Mouse (Mus musculus): ENCODE results near the gene Katna1. TPM values are rescaled to one million over a fixed set of nuclear protein-coding genes. Genes with fewer than 3 reads are reported as not detected.

Gene Katna1
- 10 to 100 TPM; 16.8 to 18.5 TPM for total RNA-seq (2021)
- long read RNA-seq, experiment 1, transcript Katna1-201 (11 exons, 1,774 nt) = major isoform, 6 of 12 reads
- long read RNA-seq, experiment 1, partial matches to known transcripts = 1 of 12 reads
- long read RNA-seq, experiment 1, other reads (novel, unspliced or antisense) = 5 of 12 reads
- long read RNA-seq, experiment 2, partial matches to known transcripts = 3 of 11 reads
- long read RNA-seq, experiment 2, other reads (novel, unspliced or antisense) = 5 of 11 reads

GRCm38 (mm10) chr10:7725751-7726500, at the start of gene Katna1:
TSS of gene Katna1 (plus strand) at chr10:7726000.
- intact Hi-C loops (cut with DNase I) = no loop called here
- Histone ChIP-seq H3K27ac (peak within 1 kb of the TSS; percentile 37; the same call in 1 of the 2 replicates), H3K4me3 (peak within 1 kb of the TSS; percentile 86)
- TF ChIP-seq CTCF (IDR thresholded peaks at IDR 0.05) = no peak
- DNase-seq (ENCODE audit: extremely low spot score in 1 of 2, low spot score in 2 of 2) = peak; percentile 90 to 91

- intact Hi-C loops (cut with DNase I) = loop anchor here (1.0 kb wide), 1 partner anchor 18 kb away; no protein-coding TSS in a partner anchor
- TF ChIP-seq CTCF (IDR thresholded peaks at IDR 0.05) = no peak
- H3K4me3 ChIP-seq = peak within 1 kb of the TSS; percentile 93
- H3K27ac ChIP-seq = peak within 1 kb of the TSS; percentile 98
- peak; percentile 88 to 92 for DNase-seq (ENCODE audit: extremely low spot score in 1 of 2, low spot score in 2 of 2)
These were observed 45.0 kb upstream of the Katna1 start, which contains the start of the genes Pcmt1 and Lats1 for GRCm38 (mm10) chr10:7680731-7681301. TSS of gene Pcmt1 (minus strand) at chr10:7681136. TSS of gene Lats1 (plus strand) at chr10:7681214.

GRCm38 (mm10) chr10:7681343-7682025, 44.3 kb upstream of the Katna1 start:
- H3K27ac ChIP-seq = peak overlapping the region; percentile 98
- intact Hi-C loops (cut with DNase I) = loop anchor here (1.0 kb wide), 1 partner anchor 18 kb away; no protein-coding TSS in a partner anchor
- peak; percentile 49 to 61 for DNase-seq (ENCODE audit: extremely low spot score in 1 of 2, low spot score in 2 of 2)
- peak; percentile 36 for TF ChIP-seq CTCF (IDR thresholded peaks at IDR 0.05)
- H3K4me3 ChIP-seq = peak overlapping the region; percentile 93

GRCm38 (mm10) chr10:7682249-7682648, 43.6 kb upstream of the Katna1 start:
- peak overlapping the region; percentile 93 for H3K4me3 ChIP-seq
- no peak overlapping the region; the same call in 1 of the 2 replicates for H3K27ac ChIP-seq
- no peak for TF ChIP-seq CTCF (IDR thresholded peaks at IDR 0.05)
- DNase-seq (ENCODE audit: extremely low spot score in 1 of 2, low spot score in 2 of 2) = no peak
- intact Hi-C loops (cut with DNase I) = no loop called here

- intact Hi-C loops (cut with DNase I) = no loop called here
- Histone ChIP-seq H3K27ac (no peak overlapping the region), H3K4me3 (no peak overlapping the region)
- no peak for DNase-seq (ENCODE audit: extremely low spot score in 1 of 2, low spot score in 2 of 2)
- no peak for TF ChIP-seq CTCF (IDR thresholded peaks at IDR 0.05)
These were observed 38.9 kb upstream of the Katna1 start for GRCm38 (mm10) chr10:7686902-7687301.

GRCm38 (mm10) chr10:7695286-7695685, 30.5 kb upstream of the Katna1 start:
- TF ChIP-seq CTCF (IDR thresholded peaks at IDR 0.05) = no peak; the same call in none of the 2 replicates
- H3K4me3 ChIP-seq = no peak overlapping the region
- no peak overlapping the region for H3K27ac ChIP-seq
- no peak for DNase-seq (ENCODE audit: extremely low spot score in 1 of 2, low spot score in 2 of 2)
- intact Hi-C loops (cut with DNase I) = no loop called here

GRCm38 (mm10) chr10:7700120-7700519, 25.7 kb upstream of the Katna1 start:
- Histone ChIP-seq H3K4me3 (no peak overlapping the region), H3K27ac (no peak overlapping the region)
- TF ChIP-seq CTCF (IDR thresholded peaks at IDR 0.05) = no peak
- no peak for DNase-seq (ENCODE audit: extremely low spot score in 1 of 2, low spot score in 2 of 2)
- intact Hi-C loops (cut with DNase I) = no loop called here

GRCm38 (mm10) chr10:7702586-7702985, 23.2 kb upstream of the Katna1 start:
- no peak overlapping the region for H3K27ac ChIP-seq
- TF ChIP-seq CTCF (IDR thresholded peaks at IDR 0.05) = no peak
- intact Hi-C loops (cut with DNase I) = no loop called here
- no peak for DNase-seq (ENCODE audit: extremely low spot score in 1 of 2, low spot score in 2 of 2)
- no peak overlapping the region for H3K4me3 ChIP-seq

- TF ChIP-seq CTCF (IDR thresholded peaks at IDR 0.05) = no peak
- DNase-seq (ENCODE audit: extremely low spot score in 1 of 2, low spot score in 2 of 2) = no peak
These were observed 15.7 kb upstream of the Katna1 start for GRCm38 (mm10) chr10:7710121-7710520.

GRCm38 (mm10) chr10:7712506-7712905, 13.3 kb upstream of the Katna1 start:
- intact Hi-C loops (cut with DNase I) = loop anchor here (5.0 kb wide), 1 partner anchor 55 kb away; no protein-coding TSS in a partner anchor
- no peak for TF ChIP-seq CTCF (IDR thresholded peaks at IDR 0.05)
- DNase-seq (ENCODE audit: extremely low spot score in 1 of 2, low spot score in 2 of 2) = no peak
- Histone ChIP-seq H3K27ac (no peak overlapping the region), H3K4me3 (no peak overlapping the region)

More at GRCm38 (mm10) chr10:7710121-7710520, 15.7 kb upstream of the Katna1 start:
- intact Hi-C loops (cut with DNase I) = loop anchor here (5.0 kb wide), 1 partner anchor 57 kb away; no protein-coding TSS in a partner anchor
- H3K4me3 ChIP-seq = no peak overlapping the region
- H3K27ac ChIP-seq = no peak overlapping the region

- no peak overlapping the region for H3K27ac ChIP-seq
- no peak overlapping the region for H3K4me3 ChIP-seq
- intact Hi-C loops (cut with DNase I) = no loop called here
- no peak for DNase-seq (ENCODE audit: extremely low spot score in 1 of 2, low spot score in 2 of 2)
- TF ChIP-seq CTCF (IDR thresholded peaks at IDR 0.05) = no peak
These were observed 10.7 kb upstream of the Katna1 start for GRCm38 (mm10) chr10:7715056-7715455.
